Mouse (Mus musculus) lung, postnatal 0 days (tissue): Measurements from ENCODE around the gene 4933428M09Rik.

ENCODE experiments used
- CTCF ChIP-seq: IDR thresholded peaks from 2 replicates; pipeline ENCODE4 v1.5.1; 2016; ENCODE audit warnings: antibody characterized with exemption, mild to moderate bottlenecking
- EP300 ChIP-seq: IDR thresholded peaks from 2 replicates; pipeline ENCODE4 v1.6.1; 2016; ENCODE audit warnings: antibody characterized with exemption, mild to moderate bottlenecking, control low read depth

DNA sequence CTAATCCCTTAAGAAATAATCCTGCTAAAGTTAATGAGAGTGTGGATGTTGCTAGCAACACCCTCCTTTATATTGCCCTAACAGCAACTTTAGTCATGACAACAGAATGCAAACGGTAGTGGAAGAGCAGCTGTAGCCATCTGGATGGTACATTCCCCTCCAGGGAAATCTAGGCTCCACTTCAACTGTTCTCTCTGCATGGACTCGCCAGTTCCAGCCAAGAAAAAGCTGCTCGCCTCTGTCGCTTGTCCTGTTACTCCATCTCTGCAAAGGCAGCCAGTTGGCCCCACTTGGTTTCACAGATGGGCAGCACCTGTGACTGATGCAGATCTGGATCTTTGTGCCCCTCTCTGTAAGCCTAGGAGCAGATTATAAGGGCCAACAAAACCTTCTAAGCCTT is 45.0 kb upstream of the 4933428M09Rik start:
- TF ChIP-seq EP300 (0 out of 2 replicates have a peak, but pooled peaks have one; percentile 18), CTCF (no peak)
